Mouse (Mus musculus) cortical plate, adult 2 months (tissue): ENCODE measurements around the gene Cfap73.

Experiments
- CTCF ChIP-seq: fragments of 200-500 bp; IDR thresholded peaks from 2 replicates; pipeline ENCODE4 v1.5.1; 2011; ENCODE audit warnings: mild to moderate bottlenecking, control low read depth, low read length; ENCODE audit not compliant: insufficient read depth; ENCODE audit errors: extremely low read depth
- POLR2A ChIP-seq: fragments of 200-500 bp; IDR thresholded peaks from 2 replicates; pipeline ENCODE4 v1.6.1; 2011; ENCODE audit warnings: mild to moderate bottlenecking, low read length, control low read depth; ENCODE audit not compliant: insufficient read depth; ENCODE audit errors: extremely low read depth

DNA sequence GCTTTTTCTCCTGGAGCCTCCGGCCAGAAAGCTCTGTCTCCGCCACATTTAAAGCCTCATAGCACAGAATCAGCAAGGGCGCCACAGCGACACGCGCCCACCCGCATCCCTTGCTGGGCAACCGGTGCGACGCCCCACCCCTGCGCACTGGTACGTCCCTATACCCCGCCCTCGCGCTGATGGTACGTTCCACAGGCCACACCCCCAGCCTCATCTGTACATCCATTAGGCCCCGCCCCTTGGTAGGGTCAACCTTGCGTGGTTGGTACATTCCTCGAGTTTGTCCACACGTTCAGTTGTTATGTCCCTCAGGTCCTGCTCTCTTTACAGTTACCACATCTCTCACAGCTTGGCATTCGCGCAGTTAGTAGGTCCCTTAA lies 21.6 kb downstream of the Cfap73 start, which contains the start of the genes Rita1 and Ddx54:
- TF ChIP-seq CTCF: no peak
- peak; percentile 86 for TF ChIP-seq POLR2A
